Mouse (Mus musculus) lung, embryonic 16.5 days (tissue): ENCODE data around the gene Atm. TPM values are rescaled to one million over a fixed set of nuclear protein-coding genes. Genes with fewer than 3 reads are reported as not detected.

Source experiments
- ATAC-seq: fragments of 200-750 bp; cut with Nextera tagmentation; 2 replicates; pipeline ENCODE4 v1.8.0; 2017; ENCODE audit warnings: low read depth, mild to moderate bottlenecking, moderate library complexity
- H3K27ac ChIP-seq: fragments of 300-500 bp; sonication (generic); 2 replicates; pipeline ENCODE4 v1.5.1; 2014; ENCODE audit warnings: mild to moderate bottlenecking, control low read depth, low read length
- H3K27me3 ChIP-seq: fragments of 300-500 bp; sonication (generic); 2 replicates; pipeline ENCODE4 v1.6.1; 2014; ENCODE audit warnings: low read depth, low read length, mixed read lengths; ENCODE audit not compliant: control insufficient read depth, insufficient read depth
- H3K36me3 ChIP-seq: fragments of 300-500 bp; sonication (generic); 2 replicates; pipeline ENCODE4 v1.6.1; 2014; ENCODE audit warnings: low read length; ENCODE audit not compliant: control insufficient read depth, insufficient read depth
- H3K4me1 ChIP-seq: fragments of 300-500 bp; sonication (generic); replicated peaks from 2 replicates; pipeline ENCODE4 v1.6.1; 2014; ENCODE audit warnings: low read length, mixed read lengths; ENCODE audit not compliant: control insufficient read depth, insufficient read depth
- H3K4me2 ChIP-seq: fragments of 300-500 bp; sonication (generic); 2 replicates; pipeline ENCODE4 v1.6.1; 2014; ENCODE audit warnings: low read depth, low read length, control low read depth
- H3K4me3 ChIP-seq: fragments of 300-500 bp; sonication (generic); 2 replicates; pipeline ENCODE4 v1.5.1; 2014; ENCODE audit warnings: mild to moderate bottlenecking, low read length, control low read depth
- H3K9ac ChIP-seq: fragments of 300-500 bp; sonication (generic); 2 replicates; pipeline ENCODE4 v1.6.1; 2014; ENCODE audit warnings: low read length, control low read depth
- H3K9me3 ChIP-seq: fragments of 300-500 bp; sonication (generic); 2 replicates; pipeline ENCODE4 v1.6.1; 2016; ENCODE audit warnings: low read length; ENCODE audit not compliant: control insufficient read depth
- WGBS: fragments of 180-500 bp; shearing (Covaris S2); extraction: QIAGEN DNeasy Blood & Tissue Kit; methylation state at CpG from one replicate; pipeline ENCODE4 v1.1.7; 2014; 5-methylcytosine and 5-hydroxymethylcytosine counted together
- polyA plus RNA-seq: library from polyadenylated mRNA; unstranded; fragments of >200 nt; fragmentation: Nextera tagmentation; extraction: Ambion mirVana; gene quantifications from 2 replicates; pipeline ENCODE4 v1.2.1, GENCODE M21; 2015

Atm gene
- polyA plus RNA-seq, 1 experiment from 2014 or later: 9.9 TPM

- Histone ChIP-seq H3K27me3 (no peaks in the 10 kb centered on the region), H3K27ac (no peak overlapping the region), H3K4me3 (no peak overlapping the region), H3K4me1 (no peaks in the 10 kb centered on the region), H3K9me3 (no peaks in the 10 kb centered on the region), H3K36me3 (peaks cover 9% of the 10 kb centered on the region), H3K4me2 (no peak overlapping the region), H3K9ac (no peak overlapping the region)
- ATAC-seq: no peak
Measured at GRCm38 (mm10) chr9:53514091-53514490, 22.4 kb downstream of the Atm start.

- H3K9ac ChIP-seq: no peak overlapping the region
- H3K27me3 ChIP-seq: no peaks in the 10 kb centered on the region
- no peak overlapping the region for H3K4me2 ChIP-seq
- WGBS: 87% methylated on average over 7 of the region's 7 CpGs
- no peak for ATAC-seq
- H3K4me1 ChIP-seq: no peaks in the 10 kb centered on the region
- peaks cover 10% of the 10 kb centered on the region for H3K36me3 ChIP-seq
- no peak overlapping the region for H3K27ac ChIP-seq
- H3K4me3 ChIP-seq: no peak overlapping the region
- no peaks in the 10 kb centered on the region for H3K9me3 ChIP-seq
Measured at GRCm38 (mm10) chr9:53508053-53508452, 28.5 kb downstream of the Atm start.

GRCm38 (mm10) chr9:53485886-53486285 is 50.7 kb downstream of the Atm start:
- Histone ChIP-seq H3K9me3 (no peaks in the 10 kb centered on the region), H3K4me1 (no peaks in the 10 kb centered on the region), H3K4me2 (no peak overlapping the region), H3K27me3 (no peaks in the 10 kb centered on the region), H3K36me3 (peaks cover 13% of the 10 kb centered on the region; the same call in 1 of the 2 replicates), H3K27ac (no peak overlapping the region), H3K4me3 (no peak overlapping the region), H3K9ac (no peak overlapping the region)
- no peak for ATAC-seq

- H3K27me3 ChIP-seq: no peaks in the 10 kb centered on the region
- H3K4me1 ChIP-seq: no peaks in the 10 kb centered on the region
- peak overlapping the region; percentile 28; the same call in 1 of the 2 replicates for H3K9ac ChIP-seq
- H3K27ac ChIP-seq: peak overlapping the region; percentile 78
- H3K9me3 ChIP-seq: no peaks in the 10 kb centered on the region
- H3K36me3 ChIP-seq: no peaks in the 10 kb centered on the region
- H3K4me2 ChIP-seq: peak overlapping the region; percentile 11; the same call in 1 of the 2 replicates
- WGBS: 61% methylated on average over 9 of the region's 9 CpGs
- H3K4me3 ChIP-seq: no peak overlapping the region
- peak; percentile 95 for ATAC-seq
Measured at GRCm38 (mm10) chr9:53472806-53473518, 63.6 kb downstream of the Atm start.

- Histone ChIP-seq H3K9ac (no peak overlapping the region), H3K4me2 (no peak overlapping the region), H3K36me3 (peaks cover 14% of the 10 kb centered on the region), H3K4me3 (no peak overlapping the region), H3K27ac (no peak overlapping the region), H3K9me3 (no peaks in the 10 kb centered on the region), H3K4me1 (no peaks in the 10 kb centered on the region), H3K27me3 (no peaks in the 10 kb centered on the region)
- 84% methylated on average over 2 of the region's 2 CpGs for WGBS
- no peak for ATAC-seq
Measured at GRCm38 (mm10) chr9:53452038-53452437, 84.5 kb downstream of the Atm start.

- WGBS: 82% methylated on average over 1 of the region's 1 CpGs
- no peaks in the 10 kb centered on the region for H3K4me1 ChIP-seq
- H3K9ac ChIP-seq: no peak overlapping the region
- no peak overlapping the region for H3K4me3 ChIP-seq
- no peak overlapping the region for H3K27ac ChIP-seq
- H3K27me3 ChIP-seq: no peaks in the 10 kb centered on the region
- peaks cover 18% of the 10 kb centered on the region for H3K36me3 ChIP-seq
- H3K9me3 ChIP-seq: no peaks in the 10 kb centered on the region
- no peak for ATAC-seq
- H3K4me2 ChIP-seq: no peak overlapping the region
Measured at GRCm38 (mm10) chr9:53450609-53451008, 85.9 kb downstream of the Atm start.

- Histone ChIP-seq H3K9me3 (no peaks in the 10 kb centered on the region), H3K27me3 (no peaks in the 10 kb centered on the region), H3K36me3 (0 out of 2 replicates have a peak, but pooled peaks cover under 1% of the 10 kb centered on the region), H3K27ac (no peak overlapping the region), H3K4me2 (no peak overlapping the region), H3K4me1 (no peaks in the 10 kb centered on the region), H3K4me3 (no peak overlapping the region), H3K9ac (no peak overlapping the region)
- 86% methylated on average over 14 of the region's 14 CpGs for WGBS
- ATAC-seq: no peak
Measured at GRCm38 (mm10) chr9:53435830-53436570, 100.5 kb downstream of the Atm start.

- no peaks in the 10 kb centered on the region for H3K9me3 ChIP-seq
- no peaks in the 10 kb centered on the region for H3K36me3 ChIP-seq
- H3K4me2 ChIP-seq: no peak overlapping the region
- peak; percentile 86 for ATAC-seq
- no peak overlapping the region for H3K27ac ChIP-seq
- no peak overlapping the region for H3K4me3 ChIP-seq
- no peaks in the 10 kb centered on the region for H3K27me3 ChIP-seq
- WGBS: 40% methylated on average over 3 of the region's 3 CpGs
- H3K9ac ChIP-seq: no peak overlapping the region
- H3K4me1 ChIP-seq: no peaks in the 10 kb centered on the region
Measured at GRCm38 (mm10) chr9:53427638-53428037, 108.9 kb downstream of the Atm start.

- Histone ChIP-seq H3K4me2 (no peak overlapping the region), H3K4me3 (no peak overlapping the region), H3K36me3 (no peaks in the 10 kb centered on the region), H3K27me3 (no peaks in the 10 kb centered on the region), H3K27ac (no peak overlapping the region), H3K4me1 (peaks cover 3% of the 10 kb centered on the region; the same call in 1 of the 2 replicates), H3K9ac (no peak overlapping the region), H3K9me3 (no peaks in the 10 kb centered on the region)
- WGBS: 83% methylated on average over 3 of the region's 3 CpGs
- ATAC-seq: no peak
Measured at GRCm38 (mm10) chr9:53426726-53427125, 109.8 kb downstream of the Atm start.
